In genomic region chr3:21798139-21798538, GRCm38 (mm10) we compare ENCODE assay signal across 8 mouse cellular contexts.
DNase-seq lines count a peak whose midpoint lies in the region; ATAC-seq and TF ChIP-seq lines count a peak whose summit lies in the region.

No protein-coding gene starts in this region.

- POLR2A ChIA-PET in Patski (lab: Charles Lee): interaction anchor here (0.6 kb wide), 2 partner anchors 234 to 279 kb away, joined by 3 read pairs; no protein-coding TSS in a partner anchor

- no peak overlapping the region for H3K4me2 ChIP-seq in forebrain, embryonic 16.5 days (ENCODE audit: low read length)
- no peak overlapping the region for H3K4me2 ChIP-seq in midbrain, embryonic 11.5 days

- DNase-seq in 3134 (ENCODE audit: extremely low read depth, insufficient read length, low spot score): peak; percentile 13
- peak; percentile 94 for DNase-seq in Patski (ENCODE audit: low read depth, low spot score)
- DNase-seq in midbrain, embryonic 11.5 days (ENCODE audit: low spot score, missing footprints): peak; percentile 91
- no peak for DNase-seq in adrenal gland, postnatal 36 days
- no peak for DNase-seq in adrenal gland, postnatal 25 days
- no peak for DNase-seq in spleen, postnatal 36 days (ENCODE audit: low spot score in 2 of 2)
- no peak for DNase-seq in thymus, adult 18-20 months

- no peak overlapping the region for H3K4me3 ChIP-seq in forebrain, embryonic 16.5 days (replicated peaks; ENCODE audit: low read length)
- no peak overlapping the region for H3K4me3 ChIP-seq in midbrain, embryonic 11.5 days (ENCODE audit: low read depth, low read length)

- H3K9me3 ChIP-seq in forebrain, embryonic 16.5 days (ENCODE audit: control insufficient read depth, low read length): no peaks in the 10 kb centered on the region
- no peaks in the 10 kb centered on the region for H3K9me3 ChIP-seq in midbrain, embryonic 11.5 days (ENCODE audit: control insufficient read depth, low read length)

- no peak overlapping the region for H3K27ac ChIP-seq in forebrain, embryonic 16.5 days (ENCODE audit: low read length)
- no peak overlapping the region; the same call in 1 of the 2 replicates for H3K27ac ChIP-seq in midbrain, embryonic 11.5 days (ENCODE audit: low read depth, low read length)

- no peaks in the 10 kb centered on the region for H3K36me3 ChIP-seq in forebrain, embryonic 16.5 days (ENCODE audit: control insufficient read depth, insufficient read depth)
- no peaks in the 10 kb centered on the region for H3K36me3 ChIP-seq in midbrain, embryonic 11.5 days (ENCODE audit: control insufficient read depth, insufficient read depth, low read length)

- peak; percentile 99 for ATAC-seq in Patski
- peak; percentile 73 for ATAC-seq in forebrain, embryonic 16.5 days
- ATAC-seq in midbrain, embryonic 11.5 days (ENCODE audit: low FRiP score): peak; percentile 87

- H3K27me3 ChIP-seq in Patski: no peaks in the 10 kb centered on the region
- no peaks in the 10 kb centered on the region for H3K27me3 ChIP-seq in forebrain, embryonic 16.5 days (replicated peaks; ENCODE audit: control insufficient read depth, insufficient read depth, low read length)
- no peaks in the 10 kb centered on the region for H3K27me3 ChIP-seq in midbrain, embryonic 11.5 days (ENCODE audit: control insufficient read depth, insufficient read depth, low read length)

- WGBS in forebrain, embryonic 16.5 days: 3% methylated on average over 1 of the region's 1 CpGs
- 9% methylated on average over 1 of the region's 1 CpGs for whole genome bisulfite sequencing in midbrain, embryonic 11.5 days

- CTCF ChIA-PET in Patski (lab: Charles Lee): interaction anchor here (1.4 to 3.4 kb wide), 2 partner anchors 11 to 38 kb away, joined by 3 to 16 read pairs; no protein-coding TSS in a partner anchor

- H3K4me1 ChIP-seq in forebrain, embryonic 16.5 days (replicated peaks; ENCODE audit: control insufficient read depth, insufficient read depth, low read length): peaks cover 3% of the 10 kb centered on the region; the same call in 1 of the 2 replicates
- peaks cover 6% of the 10 kb centered on the region for H3K4me1 ChIP-seq in midbrain, embryonic 11.5 days (ENCODE audit: control insufficient read depth, insufficient read depth, low read length)

- no peak for TF ChIP-seq CTCF in Patski (IDR thresholded peaks at IDR 0.05)

- in situ Hi-C loops in Patski (cut with MboI; ENCODE audit: low pct_unique_long_range_greater_than_20kb): no loop called here

- no peak overlapping the region for H3K9ac ChIP-seq in forebrain, embryonic 16.5 days (replicated peaks; ENCODE audit: low read depth, low read length)
- H3K9ac ChIP-seq in midbrain, embryonic 11.5 days (ENCODE audit: low read length): no peak overlapping the region

Comparison
In these comparisons a context has a peak if more than half of its experiments do, and no peak if none do; other contexts are left out.
1. DNase-seq: peak in 3134 (single experiment), Patski (single experiment) and midbrain, embryonic 11.5 days (single experiment); none in adrenal gland, postnatal 36 days (0 of 2), adrenal gland, postnatal 25 days (single experiment), spleen, postnatal 36 days (0 of 2) and thymus, adult 18-20 months (0 of 2).
2. Peak in every context shown above with its lines, with median percentiles within 50 percentile points of each other: ATAC-seq.